Mouse (Mus musculus) naive thymus-derived CD4-positive, alpha-beta T cell, adult 2 months (primary cell): ENCODE results near the gene Gm17606.
"Not testable (repeated sequence)": the region's sequence is repeated elsewhere in the genome, so short reads cannot be mapped to it uniquely, and the experiment has no call there.

Experiments
- DNase-seq: peaks from one replicate; pipeline ENCODE4 v3.0.0-alpha.2; 2011; ENCODE audit warnings: low read depth

Gene Gm17606

GRCm38 (mm10) chr14:54640946-54641304, at the start of gene Gm17606:
Gene Gm17606 (plus strand): TSS chr14:54640952.
- no peak for DNase-seq

DNA sequence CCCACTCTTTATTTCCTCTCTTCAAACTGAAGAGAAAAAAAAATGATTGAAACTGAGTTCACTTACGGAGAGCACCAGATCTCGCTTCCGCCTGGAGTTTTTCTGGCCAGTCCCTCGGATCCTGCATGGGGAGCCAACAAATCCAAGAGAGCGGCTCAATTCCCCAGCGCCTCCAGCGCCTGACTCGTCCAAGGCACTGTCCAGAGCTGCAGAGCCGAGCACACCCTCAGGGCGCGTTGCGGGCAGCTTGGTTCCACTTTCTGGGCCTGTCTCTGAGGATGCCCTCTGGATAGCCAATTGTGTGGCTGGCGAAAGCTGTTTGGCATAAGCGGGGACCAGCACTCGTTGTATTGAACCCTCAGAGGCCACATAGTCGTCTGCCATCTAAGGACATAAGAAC, 49.7 kb upstream of the Gm17606 start:
- no peak for DNase-seq

GRCm38 (mm10) chr14:54592319-54592934, 48.3 kb upstream of the Gm17606 start:
- DNase-seq = no peak

- DNase-seq = no peak
Observed at GRCm38 (mm10) chr14:54594055-54594454, 46.7 kb upstream of the Gm17606 start.

GRCm38 (mm10) chr14:54594631-54595414, 45.9 kb upstream of the Gm17606 start:
- no peak for DNase-seq

DNA sequence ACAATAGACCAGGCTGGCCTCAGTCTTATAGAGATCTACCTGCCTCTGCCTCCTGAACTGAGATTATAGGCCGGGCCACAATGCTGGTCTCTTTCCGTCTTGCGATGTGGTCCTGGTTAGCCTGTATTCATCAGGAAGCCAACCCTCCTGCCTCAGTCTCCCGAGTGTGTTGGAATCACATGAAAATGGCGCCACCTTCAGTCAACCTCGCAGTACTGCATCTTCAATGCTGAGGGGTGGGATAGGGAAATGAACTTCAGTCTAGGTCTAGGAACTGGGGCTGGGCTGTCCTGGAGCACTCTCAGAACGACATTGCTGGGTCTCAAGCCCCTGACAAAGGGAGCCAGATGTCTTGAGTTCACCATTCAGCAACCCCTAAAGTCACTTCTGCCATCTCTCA, 43.7 kb upstream of the Gm17606 start:
- peak; percentile 71 for DNase-seq

DNA sequence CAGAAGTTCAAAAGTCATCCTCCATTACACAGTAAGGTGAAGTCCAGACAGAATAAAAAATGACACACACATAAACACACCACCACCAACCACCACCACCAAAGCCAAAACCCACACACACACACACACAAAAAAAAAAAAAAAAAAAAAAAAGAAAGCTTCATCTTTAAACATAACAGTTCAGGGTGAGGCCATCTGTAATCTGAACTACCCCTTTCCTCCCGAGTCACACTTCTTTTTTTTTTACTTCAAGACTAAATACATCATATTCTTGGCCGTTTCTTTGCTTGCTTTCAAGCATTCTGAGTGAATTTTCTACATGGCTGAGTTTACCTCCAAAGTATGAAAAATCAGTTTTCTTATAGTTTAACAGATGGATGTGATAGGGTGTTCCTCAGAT, 39.2 kb upstream of the Gm17606 start:
- no peak for DNase-seq

GRCm38 (mm10) chr14:54602613-54603012, 38.1 kb upstream of the Gm17606 start:
- no peak for DNase-seq

DNA sequence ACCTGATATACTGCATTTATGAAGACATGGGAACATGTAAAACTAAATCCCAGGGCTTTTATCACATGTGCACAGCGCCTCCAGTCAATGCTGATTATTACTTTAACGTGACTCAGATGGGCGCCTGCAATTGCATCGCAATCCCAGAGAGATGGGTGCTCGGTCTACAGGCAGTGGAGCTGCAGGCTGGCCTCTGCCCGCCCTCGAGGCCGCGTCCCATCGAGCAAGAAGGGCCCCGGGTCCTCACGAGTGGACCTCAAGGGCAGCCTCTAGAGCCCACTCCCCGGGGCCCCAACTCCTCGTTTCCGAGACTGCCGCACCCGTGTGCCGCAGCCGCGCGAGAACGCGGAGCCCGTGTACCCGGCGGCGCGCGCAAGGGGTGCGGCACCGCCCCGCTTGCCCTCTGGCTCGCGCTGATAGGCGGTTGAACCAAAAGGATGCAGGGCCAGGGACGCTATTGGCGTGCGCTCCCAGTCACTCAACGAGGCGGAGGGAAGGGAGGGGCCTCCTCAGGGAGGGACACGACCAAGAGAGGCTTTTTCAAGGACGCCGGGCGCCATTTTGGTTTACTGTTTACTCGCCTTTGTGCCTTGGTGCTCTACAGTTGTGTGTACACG, 37.6 kb upstream of the Gm17606 start:
- DNase-seq = peak; percentile 97

- DNase-seq = no peak
Observed at GRCm38 (mm10) chr14:54603686-54604085, 37.1 kb upstream of the Gm17606 start.

- DNase-seq = peak; percentile 77
Observed at GRCm38 (mm10) chr14:54605752-54606321, 34.9 kb upstream of the Gm17606 start, which contains the start of gene 4931414P19Rik. Gene 4931414P19Rik (minus strand): TSS chr14:54605993.

DNA sequence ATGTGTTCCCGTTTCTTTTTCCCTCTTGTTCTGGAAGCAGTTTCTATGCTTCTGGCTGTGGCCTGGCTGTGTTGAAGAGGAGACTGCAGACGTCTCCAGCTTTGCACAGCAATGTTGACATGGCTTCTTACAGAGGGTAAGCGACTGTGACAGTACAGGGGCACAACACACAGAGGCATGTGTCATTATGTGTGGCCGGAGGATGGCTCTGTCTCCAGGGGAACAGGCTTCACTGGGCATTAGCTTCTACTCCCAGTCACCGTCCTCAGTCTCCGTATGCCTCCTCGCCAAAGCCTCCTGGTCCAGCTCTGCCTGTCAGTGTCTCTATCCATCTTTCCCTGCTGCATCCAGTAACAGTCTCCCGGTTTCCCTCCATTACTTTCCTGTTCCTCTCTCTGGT, 33.5 kb upstream of the Gm17606 start:
- no peak for DNase-seq

- DNase-seq = no peak
Observed at GRCm38 (mm10) chr14:54609245-54609644, 31.5 kb upstream of the Gm17606 start.

GRCm38 (mm10) chr14:54609962-54610361, 30.8 kb upstream of the Gm17606 start:
- DNase-seq = peak; percentile 65

DNA sequence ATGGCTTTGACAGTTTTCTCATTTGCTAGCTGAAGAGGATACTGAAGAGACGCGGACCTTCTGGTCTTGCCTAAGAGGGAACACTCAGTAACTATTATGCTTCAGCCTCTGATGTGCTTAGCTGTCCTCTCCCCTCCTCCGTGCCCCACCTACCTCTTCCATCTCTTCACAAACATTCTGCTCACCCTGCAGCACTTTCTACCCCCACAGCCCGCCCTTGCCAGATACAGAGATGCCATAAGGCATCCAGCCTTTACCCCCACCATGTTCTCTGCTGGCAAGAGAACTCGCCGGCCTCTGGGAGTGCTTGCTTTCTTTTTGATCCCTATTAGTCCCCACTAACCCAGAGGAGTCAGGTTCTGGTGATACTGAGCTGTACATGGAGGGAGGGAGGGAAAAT, 30.1 kb upstream of the Gm17606 start:
- DNase-seq = no peak

GRCm38 (mm10) chr14:54614130-54614529, 26.6 kb upstream of the Gm17606 start:
- not testable (repeated sequence) for DNase-seq

- no peak for DNase-seq
Observed at GRCm38 (mm10) chr14:54616226-54616825, 24.4 kb upstream of the Gm17606 start.

DNA sequence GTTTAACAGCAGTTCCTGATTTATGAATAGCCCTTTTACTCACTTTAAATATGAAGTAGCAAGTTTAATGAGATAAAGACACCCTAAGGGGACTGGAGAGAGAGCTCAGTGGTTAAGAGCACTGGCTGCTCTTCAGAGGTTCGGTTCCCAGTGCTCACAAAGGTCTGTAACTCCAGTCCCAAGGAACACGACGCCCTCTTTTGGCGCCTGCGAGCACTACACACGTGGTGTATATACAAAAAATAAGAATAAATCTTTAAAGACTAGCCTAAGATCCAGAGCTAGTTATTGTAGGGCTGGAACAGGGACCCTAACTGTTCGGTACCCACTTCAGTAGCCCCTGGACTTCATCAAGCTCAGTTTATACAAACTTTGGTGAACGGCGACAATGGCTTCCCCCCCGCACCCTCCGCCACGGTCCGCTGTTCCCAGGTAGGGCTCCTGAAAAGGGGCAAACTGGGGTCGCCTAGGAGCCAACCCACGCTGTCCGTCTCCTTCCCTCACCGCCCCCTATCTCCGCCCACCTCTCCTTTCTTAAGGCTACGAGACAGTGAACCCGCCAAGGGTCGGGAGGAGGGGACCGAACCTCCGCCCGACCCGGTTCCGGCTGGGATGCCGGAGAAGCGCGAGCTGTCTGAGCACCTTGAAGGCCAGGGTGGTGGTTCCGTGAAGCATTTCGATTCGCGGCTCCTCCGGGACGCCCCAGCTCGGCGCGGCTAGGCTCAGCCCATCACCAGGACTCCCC, 23.4 kb upstream of the Gm17606 start:
- DNase-seq = peak; percentile 68

GRCm38 (mm10) chr14:54617897-54618365, 22.8 kb upstream of the Gm17606 start, which contains the start of gene Psmb5:
Gene Psmb5 (minus strand): TSS chr14:54618022.
- peak; percentile 93 for DNase-seq

DNA sequence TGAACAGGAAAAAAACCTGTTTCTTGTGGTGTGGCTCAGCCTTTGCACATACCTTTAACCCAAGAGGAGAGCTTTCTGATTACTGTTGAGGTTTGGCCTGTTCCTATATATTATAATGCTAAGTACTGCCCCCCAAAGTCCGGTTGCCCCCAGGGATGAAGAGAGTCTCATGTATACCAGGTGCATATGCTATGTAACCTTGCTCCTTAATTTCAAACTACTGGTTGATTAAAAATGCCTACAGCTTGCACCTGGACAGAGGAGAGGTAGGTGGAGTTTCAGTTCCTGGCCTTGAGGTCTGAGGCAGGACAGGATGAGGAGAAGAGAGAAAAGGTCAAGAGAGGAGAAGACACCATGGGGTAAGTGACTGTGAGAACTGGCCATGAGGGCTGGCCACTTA, 19.6 kb upstream of the Gm17606 start, which contains the start of gene Psmb11:
Psmb11 (plus strand) TSS at position 301 of the 400 bp plus-strand sequence.
- no peak for DNase-seq

GRCm38 (mm10) chr14:54623334-54623733, 17.4 kb upstream of the Gm17606 start:
- no peak for DNase-seq
